Mouse (Mus musculus) lung, postnatal 0 days (tissue): Measurements from ENCODE around the gene Snapc3. TPM values are rescaled to one million over a fixed set of nuclear protein-coding genes. Genes with fewer than 3 reads are reported as not detected.

Source experiments
- ATAC-seq: fragments of 200-750 bp; cut with Nextera tagmentation; 2 replicates; pipeline ENCODE4 v1.8.0; 2017; ENCODE audit warnings: moderate library complexity
- DNase-seq: peaks from one replicate; pipeline ENCODE4 v3.0.0-alpha.2; 2016; ENCODE audit warnings: low spot score
- H3K27ac ChIP-seq: fragments of 300-500 bp; sonication (generic); 2 replicates; pipeline ENCODE4 v1.5.1; 2014; ENCODE audit warnings: antibody characterized with exemption, mild to moderate bottlenecking, low read length, mixed read lengths
- H3K27me3 ChIP-seq: fragments of 300-500 bp; sonication (generic); replicated peaks from 2 replicates; pipeline ENCODE4 v1.6.1; 2014; ENCODE audit warnings: low read length, mixed read lengths; ENCODE audit not compliant: insufficient read depth
- H3K36me3 ChIP-seq: fragments of 300-500 bp; sonication (generic); 2 replicates; pipeline ENCODE4 v1.6.1; 2014; ENCODE audit warnings: low read length, mixed read lengths; ENCODE audit not compliant: insufficient read depth
- H3K4me1 ChIP-seq: fragments of 300-500 bp; sonication (generic); 2 replicates; pipeline ENCODE4 v1.6.1; 2014; ENCODE audit warnings: antibody characterized with exemption, low read depth, low read length, mixed read lengths; ENCODE audit not compliant: insufficient read depth
- H3K4me2 ChIP-seq: fragments of 300-500 bp; sonication (generic); replicated peaks from 2 replicates; pipeline ENCODE4 v1.6.1; 2014; ENCODE audit warnings: low read depth, mild to moderate bottlenecking, low read length, moderate library complexity, mixed read lengths
- H3K4me3 ChIP-seq: fragments of 300-500 bp; sonication (generic); 2 replicates; pipeline ENCODE4 v1.5.1; 2014; ENCODE audit warnings: low read depth, low read length
- H3K9ac ChIP-seq: fragments of 300-500 bp; sonication (generic); replicated peaks from 2 replicates; pipeline ENCODE4 v1.6.1; 2014; ENCODE audit warnings: low read depth, mild to moderate bottlenecking
- H3K9me3 ChIP-seq: fragments of 300-500 bp; sonication (generic); 2 replicates; pipeline ENCODE4 v1.6.1; 2016; ENCODE audit warnings: low read length, mixed read lengths
- CTCF ChIP-seq: IDR thresholded peaks from 2 replicates; pipeline ENCODE4 v1.5.1; 2016; ENCODE audit warnings: antibody characterized with exemption, mild to moderate bottlenecking
- EP300 ChIP-seq: IDR thresholded peaks from 2 replicates; pipeline ENCODE4 v1.6.1; 2016; ENCODE audit warnings: antibody characterized with exemption, mild to moderate bottlenecking, control low read depth
- WGBS: fragments of 180-500 bp; shearing (Covaris S2); extraction: QIAGEN DNeasy Blood & Tissue Kit; methylation state at CpG from one replicate; pipeline ENCODE4 v1.1.7; 2014; 5-methylcytosine and 5-hydroxymethylcytosine counted together
- polyA plus RNA-seq: library from polyadenylated mRNA; unstranded; fragments of >200 nt; fragmentation: Nextera tagmentation; extraction: Ambion mirVana; gene quantifications from 2 replicates; pipeline ENCODE4 v1.2.1, GENCODE M21; 2015

Gene Snapc3
- polyA plus RNA-seq, 1 experiment from 2014 or later, result 21.5 TPM

- no peak for ATAC-seq
- Histone ChIP-seq H3K27ac (no peak overlapping the region), H3K9ac (no peak overlapping the region), H3K36me3 (peaks cover 23% of the 10 kb centered on the region), H3K4me3 (no peak overlapping the region), H3K4me2 (no peak overlapping the region), H3K4me1 (no peaks in the 10 kb centered on the region), H3K9me3 (no peaks in the 10 kb centered on the region), H3K27me3 (no peaks in the 10 kb centered on the region)
- no peak for DNase-seq
- TF ChIP-seq EP300 (no peak), CTCF (no peak)
- 58% methylated on average over 5 of the region's 5 CpGs for WGBS
These were observed 21.5 kb downstream of the Snapc3 start for GRCm38 (mm10) chr4:83439045-83439444.

- no peak overlapping the region for H3K27ac ChIP-seq
- no peaks in the 10 kb centered on the region for H3K9me3 ChIP-seq
- TF ChIP-seq EP300 (no peak), CTCF (no peak)
- no peak overlapping the region for H3K9ac ChIP-seq
- DNase-seq, result no peak
- no peak for ATAC-seq
- H3K4me1 ChIP-seq, result no peaks in the 10 kb centered on the region
- H3K4me2 ChIP-seq, result no peak overlapping the region
- H3K36me3 ChIP-seq, result peaks cover 23% of the 10 kb centered on the region
- 82% methylated on average over 4 of the region's 4 CpGs for WGBS
- H3K27me3 ChIP-seq, result no peaks in the 10 kb centered on the region
- no peak overlapping the region for H3K4me3 ChIP-seq
These were observed 23.5 kb downstream of the Snapc3 start for GRCm38 (mm10) chr4:83441050-83441449.

- 90% methylated on average over 4 of the region's 4 CpGs for WGBS
- H3K4me2 ChIP-seq, result no peak overlapping the region
- no peak overlapping the region for H3K27ac ChIP-seq
- H3K9me3 ChIP-seq, result no peaks in the 10 kb centered on the region
- no peaks in the 10 kb centered on the region for H3K27me3 ChIP-seq
- H3K4me3 ChIP-seq, result no peak overlapping the region
- TF ChIP-seq CTCF, result no peak
- no peak for TF ChIP-seq EP300
- ATAC-seq (no peak), DNase-seq (no peak)
- no peak overlapping the region for H3K9ac ChIP-seq
- H3K4me1 ChIP-seq, result no peaks in the 10 kb centered on the region
- peaks cover 19% of the 10 kb centered on the region; the same call in 1 of the 2 replicates for H3K36me3 ChIP-seq
These were observed 33.3 kb downstream of the Snapc3 start for GRCm38 (mm10) chr4:83450785-83451184.

GRCm38 (mm10) chr4:83460106-83460505 lies 42.6 kb downstream of the Snapc3 start:
- Histone ChIP-seq H3K27me3 (no peaks in the 10 kb centered on the region), H3K36me3 (peaks cover 23% of the 10 kb centered on the region; the same call in 1 of the 2 replicates)

GRCm38 (mm10) chr4:83464827-83465226 lies 47.3 kb downstream of the Snapc3 start:
- no peaks in the 10 kb centered on the region for H3K27me3 ChIP-seq
- no peak overlapping the region for H3K9ac ChIP-seq
- peaks cover 11% of the 10 kb centered on the region; the same call in 1 of the 2 replicates for H3K36me3 ChIP-seq
- ATAC-seq, result no peak
- TF ChIP-seq EP300 (no peak), CTCF (no peak)
- no peaks in the 10 kb centered on the region for H3K9me3 ChIP-seq
- no peak overlapping the region for H3K4me2 ChIP-seq
- DNase-seq, result no peak
- H3K27ac ChIP-seq, result no peak overlapping the region
- no peaks in the 10 kb centered on the region for H3K4me1 ChIP-seq
- H3K4me3 ChIP-seq, result no peak overlapping the region
- 89% methylated on average over 7 of the region's 7 CpGs for WGBS

More at GRCm38 (mm10) chr4:83460106-83460505, 42.6 kb downstream of the Snapc3 start:
- Histone ChIP-seq H3K4me1 (no peaks in the 10 kb centered on the region), H3K4me3 (no peak overlapping the region), H3K9me3 (no peaks in the 10 kb centered on the region), H3K4me2 (no peak overlapping the region), H3K27ac (no peak overlapping the region), H3K9ac (no peak overlapping the region)
- ATAC-seq (peak; percentile 53; the same call in 1 of the 2 replicates), DNase-seq (peak; percentile 31)
- WGBS, result 70% methylated on average over 5 of the region's 5 CpGs
- TF ChIP-seq CTCF (no peak), EP300 (peak; percentile 82)

- Histone ChIP-seq H3K27me3 (no peaks in the 10 kb centered on the region), H3K4me2 (no peak overlapping the region), H3K9me3 (no peaks in the 10 kb centered on the region), H3K36me3 (peaks cover 25% of the 10 kb centered on the region; the same call in 1 of the 2 replicates), H3K4me1 (no peaks in the 10 kb centered on the region), H3K4me3 (no peak overlapping the region), H3K9ac (no peak overlapping the region), H3K27ac (no peak overlapping the region)
- 82% methylated on average over 7 of the region's 7 CpGs for WGBS
- ATAC-seq (no peak), DNase-seq (no peak)
- no peak for TF ChIP-seq EP300
- TF ChIP-seq CTCF, result no peak
These were observed 50.1 kb downstream of the Snapc3 start for GRCm38 (mm10) chr4:83467615-83468014.

- Histone ChIP-seq H3K4me3 (no peak overlapping the region), H3K4me2 (no peak overlapping the region), H3K27ac (no peak overlapping the region), H3K4me1 (no peaks in the 10 kb centered on the region), H3K9ac (no peak overlapping the region), H3K9me3 (no peaks in the 10 kb centered on the region), H3K36me3 (peaks cover 29% of the 10 kb centered on the region; the same call in 1 of the 2 replicates), H3K27me3 (no peaks in the 10 kb centered on the region)
- WGBS, result 84% methylated on average over 3 of the region's 3 CpGs
- TF ChIP-seq CTCF (no peak), EP300 (no peak)
- ATAC-seq (no peak), DNase-seq (no peak)
These were observed 50.7 kb downstream of the Snapc3 start for GRCm38 (mm10) chr4:83468208-83468607.
